Mouse (Mus musculus): ENCODE measurements at regions not wholly inside any gene's neighbourhood (a gene's known extent, or its start where the extent isn't known, plus 50 kb on each side); places are given as distances from the start of the nearest gene placed in this dataset.
A peak's percentile ranks its signal among the peaks of the same experiment; 100 is the strongest.

- peak; percentile 66 to 83 for DNase-seq (ENCODE audit: low spot score in 2 of 2)
These were observed 283.0 kb upstream of the Plxna2 start for GRCm38 (mm10) chr1:194334752-194335719.

GRCm38 (mm10) chr1:194332639-194333038 lies 285.4 kb upstream of the Plxna2 start:
- DNase-seq (ENCODE audit: low spot score in 2 of 2) = no peak

GRCm38 (mm10) chr1:194330471-194330870 lies 287.5 kb upstream of the Plxna2 start:
- peak in 1 of 2 experiments; percentile 53 for DNase-seq (ENCODE audit: low spot score in 2 of 2)

GRCm38 (mm10) chr1:194320320-194321036 lies 297.5 kb upstream of the Plxna2 start:
- DNase-seq (ENCODE audit: low spot score in 2 of 2) = no peak

- no peak for DNase-seq (ENCODE audit: low spot score in 2 of 2)
These were observed 299.7 kb upstream of the Plxna2 start for GRCm38 (mm10) chr1:194318351-194318750.

- peak in 1 of 2 experiments; percentile 17 for DNase-seq (ENCODE audit: low spot score in 2 of 2)
These were observed 302.4 kb upstream of the Plxna2 start for GRCm38 (mm10) chr1:194315593-194315992.

GRCm38 (mm10) chr1:194310373-194310772 lies 307.6 kb upstream of the Plxna2 start:
- peak in 1 of 2 experiments; percentile 41 for DNase-seq (ENCODE audit: low spot score in 2 of 2)

GRCm38 (mm10) chr1:194308648-194309047 lies 309.4 kb upstream of the Plxna2 start:
- no peak for DNase-seq (ENCODE audit: low spot score in 2 of 2)

- DNase-seq (ENCODE audit: low spot score in 2 of 2) = no peak
These were observed 314.1 kb upstream of the Plxna2 start for GRCm38 (mm10) chr1:194303951-194304350.

GRCm38 (mm10) chr1:194302775-194303174 lies 315.2 kb upstream of the Plxna2 start:
- DNase-seq (ENCODE audit: low spot score in 2 of 2) = no peak

GRCm38 (mm10) chr1:194281941-194282340 lies 336.1 kb upstream of the Plxna2 start:
- DNase-seq (ENCODE audit: low spot score in 2 of 2) = peak in 1 of 2 experiments; percentile 53

- DNase-seq (ENCODE audit: low spot score in 2 of 2) = no peak
These were observed 350.0 kb upstream of the Plxna2 start for GRCm38 (mm10) chr1:194268028-194268427.

GRCm38 (mm10) chr1:194262374-194262773 lies 355.6 kb upstream of the Plxna2 start:
- peak in 1 of 2 experiments; percentile 16 for DNase-seq (ENCODE audit: low spot score in 2 of 2)

- no peak for DNase-seq (ENCODE audit: low spot score in 2 of 2)
These were observed 358.1 kb upstream of the Plxna2 start for GRCm38 (mm10) chr1:194259957-194260356.

- DNase-seq (ENCODE audit: low spot score in 2 of 2) = no peak
These were observed 373.1 kb upstream of the Plxna2 start for GRCm38 (mm10) chr1:194244776-194245366.

- DNase-seq (ENCODE audit: low spot score in 2 of 2) = no peak
These were observed 376.9 kb upstream of the Plxna2 start for GRCm38 (mm10) chr1:194241111-194241510.

GRCm38 (mm10) chr1:194231206-194231605 lies 386.8 kb upstream of the Plxna2 start:
- peak; percentile 10 to 50 for DNase-seq (ENCODE audit: low spot score in 2 of 2)

- no peak for DNase-seq (ENCODE audit: low spot score in 2 of 2)
These were observed 391.4 kb upstream of the Plxna2 start for GRCm38 (mm10) chr1:194226550-194227160.

- DNase-seq (ENCODE audit: low spot score in 2 of 2) = no peak
These were observed 392.2 kb upstream of the Plxna2 start for GRCm38 (mm10) chr1:194225786-194226185.

GRCm38 (mm10) chr1:194224046-194224445 lies 394.0 kb upstream of the Plxna2 start:
- DNase-seq (ENCODE audit: low spot score in 2 of 2) = no peak

GRCm38 (mm10) chr1:194223610-194224009 lies 394.4 kb upstream of the Plxna2 start:
- DNase-seq (ENCODE audit: low spot score in 2 of 2) = no peak
